Mouse (Mus musculus) brain, embryonic 18.5 days (tissue): ENCODE measurements around the gene Wasf1.

Experiments
- DNase-seq: peaks from one replicate; pipeline ENCODE4 v3.0.0-alpha.2; 2012; ENCODE audit warnings: low read depth, low spot score

Gene Wasf1

DNA sequence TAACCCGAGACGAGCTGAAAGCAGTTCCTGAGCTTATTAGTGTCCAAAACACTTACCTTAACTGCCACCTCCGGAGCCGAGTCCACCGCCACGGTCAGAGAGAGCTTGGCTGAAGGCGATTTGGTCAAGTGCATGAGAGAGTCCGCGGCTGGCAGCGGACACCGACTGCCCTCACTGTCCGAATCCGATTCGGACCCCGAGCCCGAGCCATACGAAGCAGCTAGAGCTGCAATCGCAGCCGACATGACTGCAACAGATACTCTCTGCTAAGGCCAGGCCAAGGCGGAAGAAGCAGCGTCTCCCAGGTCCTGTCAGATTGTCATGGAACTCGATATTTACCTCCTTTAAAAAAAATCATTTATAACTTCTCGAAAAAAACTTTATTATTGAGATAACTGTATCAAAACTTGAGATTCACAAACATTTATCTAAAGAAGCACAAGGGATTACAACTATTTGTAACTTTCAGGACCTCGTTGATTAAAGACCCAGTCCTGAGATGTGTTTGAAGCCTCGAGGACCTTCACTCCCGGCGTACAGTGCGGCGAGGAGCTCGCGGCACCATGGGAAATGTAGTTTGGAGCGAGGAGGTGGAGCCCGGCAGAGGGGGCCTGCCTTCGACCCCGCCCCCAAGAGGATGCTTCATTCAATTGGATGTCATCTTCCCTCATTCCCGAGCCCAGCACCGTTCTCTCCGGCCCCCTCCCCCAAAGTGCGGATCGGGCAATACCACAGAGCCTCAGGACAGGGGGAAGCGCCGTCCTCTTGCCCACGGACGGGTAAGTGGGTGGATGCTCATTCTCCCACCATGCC is at the start of gene Wasf1, which contains the start of gene Cdc40:
Wasf1 (plus strand) TSS at position 645 of the 813 bp plus-strand sequence.
Cdc40 (minus strand) TSS at position 481 of the 813 bp plus-strand sequence.
- DNase-seq, result peak; percentile 98

DNA sequence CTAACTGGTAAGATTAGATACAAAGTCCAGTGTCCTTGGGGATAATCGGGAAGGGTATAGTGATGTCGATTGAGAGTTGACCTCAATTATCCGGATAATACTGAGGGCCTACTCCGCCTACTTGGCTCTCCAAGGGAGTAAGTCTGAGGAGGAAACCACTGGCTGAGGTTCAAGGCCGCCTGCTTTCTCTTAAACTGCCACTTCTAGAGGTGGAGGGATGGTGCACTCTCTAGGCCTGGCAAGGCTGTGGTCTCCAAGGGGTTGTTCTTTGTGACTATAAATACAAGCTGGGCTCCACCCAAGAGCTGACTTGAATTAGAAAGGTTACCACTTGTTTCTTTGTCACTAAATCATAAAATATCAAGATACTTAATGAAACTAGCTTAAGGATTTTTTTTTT is 43.2 kb upstream of the Wasf1 start:
- no peak for DNase-seq

DNA sequence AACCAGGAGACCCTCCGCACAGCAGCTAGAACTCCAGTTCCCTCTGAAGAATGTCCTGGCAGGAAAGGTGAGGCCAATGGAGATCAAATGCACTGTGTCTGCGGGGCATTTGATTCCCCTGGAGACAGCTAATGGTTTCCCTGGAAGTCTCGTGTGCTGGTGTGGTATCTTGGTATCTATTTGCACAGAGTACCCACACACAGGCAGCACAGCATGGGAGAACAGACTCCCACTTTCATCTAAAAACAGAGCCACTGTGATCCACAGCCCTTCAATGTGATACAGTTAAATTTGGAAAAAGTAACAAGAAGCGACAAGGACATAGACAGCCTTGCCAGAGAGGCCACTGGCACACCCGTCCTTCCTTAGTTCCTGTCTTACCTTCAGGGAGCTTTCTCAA is 39.4 kb upstream of the Wasf1 start:
- DNase-seq, result no peak

GRCm38 (mm10) chr10:40844546-40844945 is 38.7 kb upstream of the Wasf1 start:
- DNase-seq, result no peak

GRCm38 (mm10) chr10:40845626-40846025 is 37.6 kb upstream of the Wasf1 start:
- no peak for DNase-seq

GRCm38 (mm10) chr10:40847176-40847874 is 36.0 kb upstream of the Wasf1 start:
- no peak for DNase-seq

DNA sequence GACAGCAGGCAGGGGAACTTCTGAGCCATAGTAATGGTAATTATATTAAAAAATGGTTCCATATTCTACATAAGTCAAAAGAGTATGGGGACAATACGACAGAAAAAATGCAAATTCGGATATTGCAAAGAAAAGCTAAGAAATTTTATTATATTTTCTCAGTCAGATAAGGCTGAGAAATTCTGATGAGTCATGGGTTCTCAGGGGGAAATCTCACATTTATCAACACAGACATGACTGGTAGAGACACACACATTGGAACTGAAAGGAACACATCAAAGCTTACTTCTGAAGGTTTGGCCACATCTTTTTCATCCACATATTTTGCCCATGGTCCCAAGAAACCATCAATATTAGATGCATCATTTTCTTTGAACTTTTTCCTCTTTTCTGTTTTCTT is 32.6 kb upstream of the Wasf1 start:
- DNase-seq, result no peak

GRCm38 (mm10) chr10:40851138-40851537 is 32.1 kb upstream of the Wasf1 start:
- no peak for DNase-seq

DNA sequence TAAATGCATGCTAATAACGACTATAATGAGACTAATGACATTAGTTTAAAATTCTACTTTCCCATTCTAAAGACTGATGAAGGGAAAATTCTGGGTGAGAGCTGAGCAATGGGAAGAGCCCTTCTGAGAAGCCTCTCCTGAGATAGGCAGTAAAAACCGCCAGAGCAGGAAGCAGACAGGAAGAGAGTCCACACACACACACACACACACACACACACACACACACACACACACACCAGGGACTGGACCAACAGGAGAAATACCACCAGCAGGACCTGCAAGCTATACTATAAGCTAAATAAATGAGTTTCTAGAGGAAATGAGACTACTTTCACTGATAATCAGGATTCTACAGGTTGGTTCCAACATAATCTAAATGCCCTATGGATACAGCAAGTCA is 27.7 kb upstream of the Wasf1 start:
- DNase-seq, result no peak

DNA sequence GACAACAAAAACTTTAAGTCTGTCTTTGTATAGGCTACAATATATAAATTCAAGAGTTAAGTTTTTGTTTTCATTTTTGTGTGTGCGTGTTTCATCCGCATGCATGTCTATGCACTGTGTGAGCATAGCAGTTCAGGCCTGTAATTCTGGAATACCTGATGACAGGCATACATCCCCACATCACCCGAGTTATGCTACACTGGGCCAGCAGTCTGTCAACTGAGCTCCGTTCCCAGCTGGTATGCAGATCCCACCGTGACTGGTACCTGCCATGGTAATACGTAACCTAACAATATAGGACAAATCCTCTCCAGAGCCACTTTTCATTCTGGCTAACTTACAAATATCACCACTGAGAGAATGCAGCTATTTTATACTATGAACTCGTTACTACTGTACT is 26.6 kb upstream of the Wasf1 start:
- no peak for DNase-seq

GRCm38 (mm10) chr10:40857599-40857998 is 25.7 kb upstream of the Wasf1 start:
- DNase-seq, result no peak

GRCm38 (mm10) chr10:40868081-40868480 is 15.2 kb upstream of the Wasf1 start:
- DNase-seq, result no peak

DNA sequence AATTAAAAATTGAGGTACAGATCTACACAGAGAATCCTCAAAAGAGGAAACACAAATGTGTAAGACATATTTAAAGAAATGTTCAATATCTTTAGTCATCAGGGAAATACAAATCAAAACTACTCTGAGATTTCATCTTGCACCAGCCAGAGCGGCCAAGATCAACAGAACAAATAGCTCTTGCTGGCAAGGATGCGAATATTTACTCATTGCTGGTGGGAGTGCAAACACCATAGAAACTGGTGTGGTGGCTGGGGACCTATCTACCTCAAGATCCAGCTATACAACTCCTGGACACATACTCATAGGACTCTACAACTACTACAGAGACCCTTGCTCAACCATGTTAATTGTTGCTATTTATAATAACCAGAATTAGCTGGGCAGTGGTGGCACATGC is 12.0 kb upstream of the Wasf1 start:
- no peak for DNase-seq

DNA sequence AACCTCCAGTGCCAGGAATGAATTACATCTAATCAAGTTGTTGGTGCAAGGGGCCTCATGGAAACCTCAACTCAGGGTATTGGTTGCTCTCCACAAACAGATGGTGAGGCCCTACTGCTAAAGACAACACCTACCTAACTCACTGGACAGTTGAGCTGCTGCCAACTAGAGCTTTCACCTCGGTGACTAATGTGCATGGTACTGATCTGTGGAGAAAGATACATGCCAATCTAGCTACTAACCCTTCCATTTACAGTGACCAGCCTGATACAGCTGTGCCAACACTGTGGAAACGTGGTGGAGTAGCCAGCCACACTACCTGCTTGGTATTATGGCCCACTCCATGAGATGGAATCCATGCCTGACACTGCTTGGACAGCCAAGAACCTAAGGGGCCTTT is 11.2 kb upstream of the Wasf1 start:
- DNase-seq, result no peak

GRCm38 (mm10) chr10:40878246-40878645 is 5.0 kb upstream of the Wasf1 start:
- DNase-seq, result no peak

DNA sequence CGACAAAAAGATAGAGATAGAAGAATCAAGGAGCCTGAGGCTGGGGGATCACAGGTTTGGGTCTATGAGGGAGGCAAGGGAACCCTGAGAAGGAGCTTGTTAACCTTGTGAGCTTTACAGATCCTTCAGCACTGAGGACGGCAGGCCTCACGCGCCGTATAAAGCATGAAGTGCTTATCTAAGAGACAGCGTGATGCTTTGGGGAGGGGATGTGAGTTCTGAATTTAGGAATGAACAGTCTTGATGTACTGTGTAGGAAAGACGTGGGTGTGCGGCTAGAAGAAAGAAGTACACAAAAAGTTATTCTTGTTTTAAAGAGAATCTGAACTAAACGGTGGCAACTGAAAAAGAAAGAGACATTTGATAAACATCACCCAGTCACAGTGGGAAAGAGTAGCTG is 3.3 kb upstream of the Wasf1 start:
- DNase-seq, result no peak

DNA sequence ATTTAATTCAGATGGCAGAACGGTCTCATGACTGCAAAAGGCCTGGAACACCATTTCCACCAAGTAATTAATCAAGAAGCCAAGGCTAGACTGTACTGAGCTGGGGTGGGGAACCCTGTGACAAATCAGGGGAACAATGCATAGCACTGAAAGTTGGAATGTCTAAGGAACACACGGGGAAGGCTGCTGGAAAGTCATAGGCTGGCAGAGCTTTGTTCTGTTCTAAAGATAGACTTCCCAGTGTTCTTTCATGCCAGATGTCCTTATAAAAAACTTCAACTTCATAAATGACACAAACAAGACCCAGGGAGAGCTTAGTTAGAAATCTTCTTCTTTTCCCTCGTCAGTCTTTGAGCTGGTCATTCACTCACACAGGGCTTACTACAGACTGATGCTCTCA is 2.0 kb upstream of the Wasf1 start:
- DNase-seq, result no peak

- no peak for DNase-seq
Observed at GRCm38 (mm10) chr10:40882333-40882732, 942 bp upstream of the Wasf1 start.

DNA sequence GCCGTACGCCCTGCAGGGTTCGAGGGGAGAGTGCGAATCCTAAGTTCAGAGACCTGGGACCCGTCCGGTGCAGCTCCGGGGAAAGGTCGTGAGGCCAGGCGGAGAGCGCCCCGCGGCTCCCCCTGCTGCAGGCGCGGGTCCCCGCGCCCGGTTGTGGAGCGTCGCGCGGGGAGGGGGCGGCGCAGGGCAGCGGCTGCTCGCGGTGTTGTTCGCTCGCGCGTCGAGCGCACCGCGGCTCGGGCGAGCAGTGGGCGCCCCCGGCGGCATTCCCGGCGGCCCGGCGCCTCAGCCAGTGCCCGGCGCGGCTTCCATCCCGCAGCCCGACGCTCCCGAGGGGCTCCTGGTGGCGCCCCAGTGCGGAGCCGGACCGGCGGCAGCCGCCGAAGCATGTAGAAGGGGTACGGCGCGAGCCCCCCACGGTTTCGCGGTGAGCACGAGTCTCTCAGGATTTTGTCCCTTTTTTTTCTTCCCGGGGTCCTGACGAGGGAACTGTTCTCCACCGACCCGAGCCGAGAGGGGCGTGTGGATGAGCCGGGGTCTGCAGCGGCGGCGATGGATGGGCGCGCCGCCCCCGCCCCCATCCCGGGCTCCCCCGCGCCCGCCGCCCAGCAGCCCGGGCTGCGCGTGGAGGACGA is 486 bp downstream of the Wasf1 start:
- DNase-seq, result peak; percentile 1

DNA sequence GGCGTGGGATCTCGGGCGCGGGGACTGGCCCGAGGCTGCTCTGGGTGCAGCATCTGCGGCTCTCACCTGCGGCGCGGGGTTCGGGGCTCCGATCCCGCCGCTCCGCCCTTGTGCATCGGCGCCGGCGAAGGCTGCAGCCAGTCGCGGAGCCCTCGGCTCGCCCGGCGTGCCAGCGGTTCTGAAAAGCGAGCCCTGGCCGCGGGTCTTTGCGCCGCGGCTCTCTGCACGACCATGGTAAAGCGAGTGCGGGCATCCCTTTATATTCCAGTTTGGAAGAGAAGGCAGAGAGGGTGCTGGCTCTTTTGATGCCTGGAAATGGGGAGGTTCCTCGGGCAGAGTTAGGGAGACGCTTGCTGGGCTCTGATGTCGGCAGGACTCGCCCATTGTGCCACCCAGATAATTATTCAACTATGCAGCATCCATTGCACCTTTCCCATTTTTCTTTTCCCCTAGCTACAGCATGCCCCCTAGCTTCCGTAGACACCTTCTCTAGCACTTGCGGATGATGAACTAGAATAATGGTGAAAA is 1.1 kb downstream of the Wasf1 start:
- peak; percentile 46 for DNase-seq

DNA sequence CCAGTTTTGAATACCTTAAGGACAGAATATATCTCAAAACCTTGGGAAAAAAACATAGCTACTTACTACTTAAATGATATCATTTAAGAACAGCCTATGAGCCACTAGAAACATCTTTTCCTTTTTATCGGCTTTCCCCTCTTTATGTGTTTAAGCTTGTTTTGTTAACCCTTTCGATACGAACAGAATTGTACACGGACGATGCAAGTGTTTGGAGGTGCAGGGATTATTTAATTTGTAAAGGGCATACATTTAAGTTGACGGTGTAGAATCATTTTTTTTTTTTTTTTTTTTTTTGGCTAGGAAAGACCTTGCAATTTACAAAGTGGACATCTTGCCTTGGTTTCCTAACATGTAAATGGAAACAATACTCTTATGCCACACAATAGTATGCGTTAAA is 2.2 kb downstream of the Wasf1 start:
- no peak for DNase-seq

GRCm38 (mm10) chr10:40887316-40887715 is 4.0 kb downstream of the Wasf1 start:
- DNase-seq, result no peak
